Mouse (Mus musculus) retina, embryonic 14.5 days (tissue): Measurements from ENCODE around the gene Gm29106.
"Not testable (repeated sequence)": the region's sequence is repeated elsewhere in the genome, so short reads cannot be mapped to it uniquely, and the experiment has no call there.

Experiments used
- DNase-seq: peaks from one replicate; pipeline ENCODE4 v3.0.0-alpha.2; 2015; ENCODE audit warnings: low spot score

Gene Gm29106

GRCm38 (mm10) chr1:118176242-118176641 is at the start of gene Gm29106:
TSS of gene Gm29106 (plus strand) at chr1:118176542.
- DNase-seq, result not testable (repeated sequence)

GRCm38 (mm10) chr1:118228540-118228939 is 52.2 kb downstream of the Gm29106 start:
- DNase-seq, result no peak

- no peak for DNase-seq
These were observed 59.7 kb downstream of the Gm29106 start for GRCm38 (mm10) chr1:118236032-118236431.
